Mouse (Mus musculus): ENCODE results near the gene Cdk5rap3. TPM values are rescaled to one million over a fixed set of nuclear protein-coding genes. Genes with fewer than 3 reads are reported as not detected.
A peak's percentile ranks its signal among the peaks of the same experiment; 100 is the strongest.

The Cdk5rap3 gene
- 39.6 and 44.4 TPM in 2 replicates for polyA plus RNA-seq (2015; fragmentation: Nextera tagmentation; extraction: Ambion mirVana)

- ATAC-seq (ENCODE audit: low read depth) (peak; percentile 82), DNase-seq (peak; percentile 100)
- Histone ChIP-seq H3K36me3 (peaks cover 10% of the 10 kb centered on the region), H3K9ac (peak within 1 kb of the TSS; percentile 85), H3K27ac (peak within 1 kb of the TSS; percentile 99), H3K4me2 (peak within 1 kb of the TSS; percentile 84), H3K4me1 (replicated peaks) (peaks cover 64% of the 10 kb centered on the region), H3K9me3 (replicated peaks) (no peaks in the 10 kb centered on the region), H3K27me3 (no peaks in the 10 kb centered on the region), H3K4me3 (replicated peaks) (peak within 1 kb of the TSS; percentile 79)
- under 1% methylated on average over 55 of the region's 55 CpGs for WGBS (ENCODE audit: insufficient replicate concordance)
Measured at GRCm38 (mm10) chr11:96916044-96916884, at the start of gene Cdk5rap3. Cdk5rap3 (minus strand) TSS chr11:96916496.

GRCm38 (mm10) chr11:96963580-96963979, 47.3 kb upstream of the Cdk5rap3 start:
- ATAC-seq (ENCODE audit: low read depth) (peak; percentile 63), DNase-seq (peak; percentile 74)
- Histone ChIP-seq H3K4me1 (replicated peaks) (peaks cover 83% of the 10 kb centered on the region), H3K4me3 (replicated peaks) (no peak overlapping the region), H3K4me2 (no peak overlapping the region), H3K27ac (peak overlapping the region; percentile 88), H3K36me3 (peaks cover 66% of the 10 kb centered on the region), H3K9me3 (replicated peaks) (no peaks in the 10 kb centered on the region), H3K27me3 (no peaks in the 10 kb centered on the region), H3K9ac (peak overlapping the region; percentile 27; the same call in 1 of the 2 replicates)
- 32% methylated on average over 8 of the region's 8 CpGs for WGBS (ENCODE audit: insufficient replicate concordance)

- Histone ChIP-seq H3K27ac (peak overlapping the region; percentile 93), H3K36me3 (peaks cover 99% of the 10 kb centered on the region), H3K9ac (peak overlapping the region; percentile 67), H3K4me1 (replicated peaks) (peaks cover 85% of the 10 kb centered on the region), H3K4me3 (replicated peaks) (no peak overlapping the region), H3K27me3 (no peaks in the 10 kb centered on the region), H3K9me3 (replicated peaks) (no peaks in the 10 kb centered on the region), H3K4me2 (peak overlapping the region; percentile 57)
- 86% methylated on average over 10 of the region's 10 CpGs for WGBS (ENCODE audit: insufficient replicate concordance)
- ATAC-seq (ENCODE audit: low read depth) (peak; percentile 43), DNase-seq (no peak)
Measured at GRCm38 (mm10) chr11:96957061-96957805, 40.9 kb upstream of the Cdk5rap3 start.

- Histone ChIP-seq H3K4me3 (replicated peaks) (peak overlapping the region; percentile 25; the same call in 1 of the 2 replicates), H3K9me3 (replicated peaks) (no peaks in the 10 kb centered on the region), H3K9ac (peak overlapping the region; percentile 67), H3K4me1 (replicated peaks) (peaks cover 85% of the 10 kb centered on the region), H3K36me3 (peaks cover 99% of the 10 kb centered on the region), H3K4me2 (peak overlapping the region; percentile 57), H3K27ac (peak overlapping the region; percentile 93), H3K27me3 (no peaks in the 10 kb centered on the region)
- WGBS (ENCODE audit: insufficient replicate concordance): 30% methylated on average over 20 of the region's 20 CpGs
- ATAC-seq (ENCODE audit: low read depth) (peak; percentile 89), DNase-seq (peak; percentile 80)
Measured at GRCm38 (mm10) chr11:96956009-96956724, 39.9 kb upstream of the Cdk5rap3 start.

- no peak for DNase-seq
Measured at GRCm38 (mm10) chr11:96955094-96955493, 38.8 kb upstream of the Cdk5rap3 start.

GRCm38 (mm10) chr11:96952896-96953295, 36.6 kb upstream of the Cdk5rap3 start:
- ATAC-seq (ENCODE audit: low read depth): no peak
- no peak for DNase-seq

More at GRCm38 (mm10) chr11:96955094-96955493, 38.8 kb upstream of the Cdk5rap3 start:
- peak overlapping the region; percentile 67 for H3K9ac ChIP-seq
- WGBS (ENCODE audit: insufficient replicate concordance): 74% methylated on average over 4 of the region's 4 CpGs
- H3K27me3 ChIP-seq: no peaks in the 10 kb centered on the region
- H3K4me2 ChIP-seq: peak overlapping the region; percentile 57
- peak overlapping the region; percentile 93 for H3K27ac ChIP-seq
- H3K36me3 ChIP-seq: peaks cover 99% of the 10 kb centered on the region
- no peaks in the 10 kb centered on the region for H3K9me3 ChIP-seq (replicated peaks)
- ATAC-seq (ENCODE audit: low read depth): no peak
- H3K4me3 ChIP-seq (replicated peaks): no peak overlapping the region
- H3K4me1 ChIP-seq (replicated peaks): peaks cover 88% of the 10 kb centered on the region

GRCm38 (mm10) chr11:96952426-96952825, 36.1 kb upstream of the Cdk5rap3 start:
- 82% methylated on average over 10 of the region's 10 CpGs for WGBS (ENCODE audit: insufficient replicate concordance)
- H3K4me1 ChIP-seq (replicated peaks): peaks cover 98% of the 10 kb centered on the region

More at GRCm38 (mm10) chr11:96952896-96953295, 36.6 kb upstream of the Cdk5rap3 start:
- Histone ChIP-seq H3K9ac (peak overlapping the region; percentile 28; the same call in 1 of the 2 replicates), H3K27me3 (no peaks in the 10 kb centered on the region), H3K27ac (peak overlapping the region; percentile 99), H3K4me2 (no peak overlapping the region), H3K4me1 (replicated peaks) (peaks cover 98% of the 10 kb centered on the region), H3K9me3 (replicated peaks) (no peaks in the 10 kb centered on the region), H3K4me3 (replicated peaks) (no peak overlapping the region), H3K36me3 (peaks cover 98% of the 10 kb centered on the region)
- WGBS (ENCODE audit: insufficient replicate concordance): 58% methylated on average over 6 of the region's 6 CpGs

GRCm38 (mm10) chr11:96950767-96951166, 34.5 kb upstream of the Cdk5rap3 start:
- Histone ChIP-seq H3K4me3 (replicated peaks) (no peak overlapping the region), H3K9ac (no peak overlapping the region; the same call in 1 of the 2 replicates), H3K27ac (peak overlapping the region; percentile 99), H3K9me3 (replicated peaks) (no peaks in the 10 kb centered on the region), H3K4me2 (no peak overlapping the region), H3K4me1 (replicated peaks) (peaks cover 98% of the 10 kb centered on the region), H3K36me3 (peaks cover 77% of the 10 kb centered on the region), H3K27me3 (no peaks in the 10 kb centered on the region)
- DNase-seq (no peak), ATAC-seq (ENCODE audit: low read depth) (no peak)
- 93% methylated on average over 3 of the region's 3 CpGs for WGBS (ENCODE audit: insufficient replicate concordance)

More at GRCm38 (mm10) chr11:96952426-96952825, 36.1 kb upstream of the Cdk5rap3 start:
- H3K36me3 ChIP-seq: peaks cover 93% of the 10 kb centered on the region
- DNase-seq (no peak), ATAC-seq (ENCODE audit: low read depth) (no peak)
- H3K27ac ChIP-seq: peak overlapping the region; percentile 99
- H3K4me2 ChIP-seq: no peak overlapping the region
- peak overlapping the region; percentile 28; the same call in 1 of the 2 replicates for H3K9ac ChIP-seq
- no peaks in the 10 kb centered on the region for H3K27me3 ChIP-seq
- no peak overlapping the region for H3K4me3 ChIP-seq (replicated peaks)
- no peaks in the 10 kb centered on the region for H3K9me3 ChIP-seq (replicated peaks)

- WGBS (ENCODE audit: insufficient replicate concordance): 19% methylated on average over 4 of the region's 4 CpGs
- H3K4me3 ChIP-seq (replicated peaks): peak overlapping the region; percentile 80
- no peaks in the 10 kb centered on the region for H3K9me3 ChIP-seq (replicated peaks)
- peak overlapping the region; percentile 99 for H3K27ac ChIP-seq
- DNase-seq (peak; percentile 91), ATAC-seq (ENCODE audit: low read depth) (peak; percentile 75)
- H3K27me3 ChIP-seq: no peaks in the 10 kb centered on the region
- peaks cover 48% of the 10 kb centered on the region for H3K36me3 ChIP-seq
- peak overlapping the region; percentile 95 for H3K4me2 ChIP-seq
- H3K4me1 ChIP-seq (replicated peaks): peaks cover 89% of the 10 kb centered on the region
- peak overlapping the region; percentile 87 for H3K9ac ChIP-seq
Measured at GRCm38 (mm10) chr11:96947849-96948248, 31.6 kb upstream of the Cdk5rap3 start.

- Histone ChIP-seq H3K9me3 (replicated peaks) (no peaks in the 10 kb centered on the region), H3K27ac (peak overlapping the region; percentile 99), H3K4me1 (replicated peaks) (peaks cover 85% of the 10 kb centered on the region), H3K4me3 (replicated peaks) (peak overlapping the region; percentile 80), H3K9ac (peak overlapping the region; percentile 87), H3K27me3 (no peaks in the 10 kb centered on the region), H3K4me2 (peak overlapping the region; percentile 95), H3K36me3 (peaks cover 39% of the 10 kb centered on the region)
- DNase-seq (no peak), ATAC-seq (ENCODE audit: low read depth) (no peak)
- 48% methylated on average over 9 of the region's 9 CpGs for WGBS (ENCODE audit: insufficient replicate concordance)
Measured at GRCm38 (mm10) chr11:96946498-96946897, 30.2 kb upstream of the Cdk5rap3 start.
